Mouse (Mus musculus) CH12.LX (cell line): ENCODE measurements around the gene Traf3. TPM values are rescaled to one million over a fixed set of nuclear protein-coding genes. Genes with fewer than 3 reads are reported as not detected.

Experiments
- DNase-seq: peaks from one replicate; pipeline ENCODE4 v3.0.0-alpha.2; 2013; ENCODE audit errors: extremely low read depth
- H3K27ac ChIP-seq: 2 replicates; pipeline ENCODE4 v1.5.1; 2012; ENCODE audit warnings: low read depth, mild to moderate bottlenecking, control low read depth, moderate library complexity; ENCODE audit not compliant: insufficient read depth
- H3K27me3 ChIP-seq: replicated peaks from 2 replicates; pipeline ENCODE3; 2012; ENCODE audit warnings: inconsistent platforms
- H3K36me3 ChIP-seq, 2 experiments: replicated peaks in 1 of 2; 2 replicates each; pipeline versions ENCODE3 to v1.6.1; 2012; ENCODE audit warnings: inconsistent platforms in 1 of 2, low read length in 1 of 2, mild to moderate bottlenecking in 1 of 2, mixed read lengths in 1 of 2, moderate library complexity in 1 of 2; ENCODE audit not compliant: control insufficient read depth in 1 of 2, insufficient read depth in 1 of 2
- H3K4me1 ChIP-seq, 2 experiments: 2 replicates each; pipeline ENCODE4 v1.6.1; 2012; ENCODE audit warnings: inconsistent platforms in 1 of 2, moderate library complexity in 1 of 2; ENCODE audit not compliant: insufficient read depth in 2 of 2, control insufficient read depth in 1 of 2
- H3K4me2 ChIP-seq: 2 replicates; pipeline ENCODE4 v1.6.1; 2012; ENCODE audit warnings: low read depth, mild to moderate bottlenecking, control low read depth; ENCODE audit not compliant: poor library complexity, insufficient read depth, severe bottlenecking
- H3K4me3 ChIP-seq, 3 experiments: fragments of 150-350 bp in 1 of 3; sonication (generic) in 1 of 3; replicated peaks in 1 of 3; 2 replicates each; pipeline versions ENCODE3 to v1.5.1; 2011 to 2012; ENCODE audit warnings: low read depth in 2 of 3, low read length in 2 of 3, mild to moderate bottlenecking in 2 of 3, moderate library complexity in 2 of 3, control low read depth in 1 of 3, improper control_type of control experiment in 1 of 3, inconsistent platforms in 1 of 3, mixed read lengths in 1 of 3; ENCODE audit not compliant: poor library complexity in 1 of 3
- H3K79me2 ChIP-seq: replicated peaks from 2 replicates; pipeline ENCODE4 v1.6.1; 2012; ENCODE audit warnings: mild to moderate bottlenecking, moderate library complexity; ENCODE audit not compliant: control insufficient read depth, poor library complexity, insufficient read depth, severe bottlenecking; ENCODE audit errors: extremely low read depth
- H3K9ac ChIP-seq: 2 replicates; pipeline ENCODE4 v1.6.1; 2012; ENCODE audit warnings: low read depth, mild to moderate bottlenecking, control low read depth, moderate library complexity; ENCODE audit not compliant: insufficient read depth
- H3K9me3 ChIP-seq: replicated peaks from 2 replicates; pipeline ENCODE3; 2012; ENCODE audit warnings: low read length, inconsistent platforms, mixed read lengths
- CHD1 ChIP-seq: IDR thresholded peaks from 2 replicates; pipeline ENCODE4 v1.6.1; 2012; ENCODE audit warnings: low read depth, low read length, improper control_type of control experiment, inconsistent platforms
- CHD2 ChIP-seq: IDR thresholded peaks from 2 replicates; pipeline ENCODE4 v1.6.1; 2011; ENCODE audit warnings: low read length, improper control_type of control experiment
- CTCF ChIP-seq, 2 experiments: IDR thresholded peaks in 1 of 2; conservative IDR thresholded peaks in 1 of 2; 2 replicates each; pipeline ENCODE4 v1.5.1; 2011 to 2012; ENCODE audit warnings: low read depth in 2 of 2, low read length in 2 of 2, improper control_type of control experiment in 1 of 2, inconsistent platforms in 1 of 2, mild to moderate bottlenecking in 1 of 2, moderate library complexity in 1 of 2
- ELF1 ChIP-seq: IDR thresholded peaks from 2 replicates; pipeline ENCODE4 v1.6.1; 2014; ENCODE audit warnings: low read depth, mild to moderate bottlenecking, inconsistent platforms, low read length, improper control_type of control experiment
- ETS1 ChIP-seq: conservative IDR thresholded peaks from 2 replicates; pipeline ENCODE4 v1.6.1; 2012; ENCODE audit warnings: low read depth, mild to moderate bottlenecking, inconsistent platforms, low read length, improper control_type of control experiment, moderate library complexity
- GABPA ChIP-seq: IDR thresholded peaks from 2 replicates; pipeline ENCODE4 v1.6.1; 2012; ENCODE audit warnings: low read depth, low read length, improper control_type of control experiment, inconsistent platforms; ENCODE audit not compliant: insufficient replicate concordance
- JUN ChIP-seq: IDR thresholded peaks from 2 replicates; pipeline ENCODE4 v1.6.1; 2011; ENCODE audit warnings: low read depth, mild to moderate bottlenecking, low read length, improper control_type of control experiment, moderate library complexity; ENCODE audit not compliant: insufficient read depth
- JUND ChIP-seq: conservative IDR thresholded peaks from 2 replicates; pipeline ENCODE4 v1.6.1; 2011; ENCODE audit warnings: low read depth, low read length, improper control_type of control experiment
- MAZ ChIP-seq: IDR thresholded peaks from 2 replicates; pipeline ENCODE4 v1.6.1; 2012; ENCODE audit warnings: low read depth, mild to moderate bottlenecking, inconsistent platforms, low read length, improper control_type of control experiment, moderate library complexity
- MYC ChIP-seq: IDR thresholded peaks from 2 replicates; pipeline ENCODE4 v1.6.1; 2011; ENCODE audit warnings: low read depth, mild to moderate bottlenecking, improper control_type of control experiment, low read length
- NELFE ChIP-seq: IDR thresholded peaks from 2 replicates; pipeline ENCODE4 v1.6.1; 2011; ENCODE audit warnings: low read depth, low read length, improper control_type of control experiment
- NRF1 ChIP-seq: IDR thresholded peaks from 2 replicates; pipeline ENCODE4 v1.6.1; 2014; ENCODE audit warnings: low read depth, mild to moderate bottlenecking, inconsistent platforms, low read length, improper control_type of control experiment, moderate library complexity
- RCOR1 ChIP-seq: conservative IDR thresholded peaks from 2 replicates; pipeline ENCODE4 v1.6.1; 2012; ENCODE audit warnings: low read depth, mild to moderate bottlenecking, inconsistent platforms, low read length, improper control_type of control experiment
- SMC3 ChIP-seq: IDR thresholded peaks from 2 replicates; pipeline ENCODE4 v1.6.1; 2011; ENCODE audit warnings: low read depth, low read length, improper control_type of control experiment
- TBP ChIP-seq: conservative IDR thresholded peaks from 2 replicates; pipeline ENCODE4 v1.6.1; 2011; ENCODE audit warnings: low read depth, low read length, improper control_type of control experiment
- ZC3H11A ChIP-seq: IDR thresholded peaks from 2 replicates; pipeline ENCODE4 v1.6.1; 2012; ENCODE audit warnings: low read depth, mild to moderate bottlenecking, inconsistent platforms, low read length, improper control_type of control experiment
- ZMIZ1 ChIP-seq: IDR thresholded peaks from 2 replicates; pipeline ENCODE4 v1.6.1; 2012; ENCODE audit warnings: low read depth, mild to moderate bottlenecking, inconsistent platforms, low read length, improper control_type of control experiment
- ZNF384 ChIP-seq: IDR thresholded peaks from 2 replicates; pipeline ENCODE4 v1.6.1; 2012; ENCODE audit warnings: low read depth, low read length, improper control_type of control experiment, inconsistent platforms
- dilution Hi-C: fragments of 300-500 bp; cut with MboI; formaldehyde crosslinking; loops from 2 replicates; pipeline ENCODE4 v1.14.3; 2020; ENCODE audit warnings: low sequenced_read_pairs; ENCODE audit not compliant: extremely low pct_unique_long_range_greater_than_20kb, extremely low pct_ligation_motif_present
- in situ Hi-C: fragments of 300-500 bp; cut with MboI; formaldehyde crosslinking; loops from 3 replicates; pipeline ENCODE4 v1.14.3; 2019; ENCODE audit warnings: low sequenced_read_pairs, low pct_ligation_motif_present, low pct_unique_long_range_greater_than_20kb, mixed read lengths
- polyA plus RNA-seq: library from polyadenylated mRNA; unstranded; fragments of >175 nt; gene quantifications from 2 replicates; pipeline ENCODE4 v1.2.1, GENCODE M21; 2012; ENCODE audit warnings: low read depth; ENCODE audit not compliant: insufficient read length
- total RNA-seq, 2 experiments: library from RNA; depleted of rRNA; stranded (reverse); fragments of 300-350 nt in 1 of 2; fragments of >200 nt in 1 of 2; gene quantifications; 2 replicates each; pipeline ENCODE4 v1.2.3; 2012 to 2014

The Traf3 gene
- total and polyA plus RNA-seq, 3 experiments, result 10.9 to 33.1 (median 17.5) TPM

GRCm38 (mm10) chr12:111203076-111203475 is 36.9 kb downstream of the Traf3 start:
- no peak overlapping the region for H3K4me3 ChIP-seq
- H3K27ac ChIP-seq, result no peak overlapping the region
- peaks cover 12 to 73% of the 10 kb centered on the region in 2 experiments for H3K36me3 ChIP-seq
- TF ChIP-seq ZNF384, result no peak
- no peak for TF ChIP-seq RCOR1
- no peak for TF ChIP-seq CTCF (conservative IDR thresholded peaks at IDR 0.05 in 1 of 2, IDR thresholded peaks at IDR 0.05 in 1 of 2; ENCODE audit: low read depth in 2 of 2, low read length in 2 of 2)
- TF ChIP-seq CHD2, result no peak
- TF ChIP-seq MYC, result no peak
- no peak for TF ChIP-seq CHD1
- TF ChIP-seq NRF1, result no peak
- no peak for TF ChIP-seq NELFE
- DNase-seq, result no peak
- H3K27me3 ChIP-seq, result no peaks in the 10 kb centered on the region
- H3K9ac ChIP-seq, result no peak overlapping the region
- dilution Hi-C loops (no loop called here), in situ Hi-C loops (no loop called here)
- H3K79me2 ChIP-seq, result peaks cover 18% of the 10 kb centered on the region
- no peak overlapping the region for H3K4me2 ChIP-seq
- H3K9me3 ChIP-seq, result no peaks in the 10 kb centered on the region
- peaks cover 2 to 3% of the 10 kb centered on the region in 2 experiments; a peak in 3 of 4 replicates for H3K4me1 ChIP-seq

GRCm38 (mm10) chr12:111203945-111204344 is 37.8 kb downstream of the Traf3 start:
- in situ Hi-C loops (no loop called here), dilution Hi-C loops (no loop called here)
- Histone ChIP-seq H3K4me2 (no peak overlapping the region), H3K9ac (no peak overlapping the region), H3K79me2 (peaks cover 15% of the 10 kb centered on the region), H3K4me3 (no peak overlapping the region), H3K27ac (no peak overlapping the region), H3K4me1 (peaks cover 2 to 5% of the 10 kb centered on the region in 2 experiments; a peak in 3 of 4 replicates), H3K27me3 (no peaks in the 10 kb centered on the region), H3K9me3 (no peaks in the 10 kb centered on the region), H3K36me3 (peaks cover 13 to 75% of the 10 kb centered on the region in 2 experiments)
- no peak for DNase-seq
- no peak for TF ChIP-seq TBP
- no peak for TF ChIP-seq RCOR1
- no peak for TF ChIP-seq ELF1
- TF ChIP-seq JUN, result no peak
- TF ChIP-seq MAZ, result no peak
- TF ChIP-seq ZC3H11A, result no peak
- no peak for TF ChIP-seq SMC3
- no peak for TF ChIP-seq MYC
- no peak for TF ChIP-seq ETS1
- TF ChIP-seq GABPA, result no peak
- no peak for TF ChIP-seq JUND
- no peak for TF ChIP-seq ZMIZ1
- no peak for TF ChIP-seq CHD2
